ENCODE assay signal across 8 mouse cellular contexts in genomic region chr1:72226172-72226886, GRCm38 (mm10). TPM values are rescaled to one million over a fixed set of nuclear protein-coding genes. Genes with fewer than 3 reads are reported as not detected.
DNase-seq lines count a peak whose midpoint lies in the region; ATAC-seq and TF ChIP-seq lines count a peak whose summit lies in the region.

No protein-coding gene starts in this region.

- peak overlapping the region; percentile 56; the same call in 1 of the 2 replicates for H3K9ac ChIP-seq in hindbrain, embryonic 11.5 days (ENCODE audit: low read depth, low read length)
- no peak overlapping the region for H3K9ac ChIP-seq in liver, adult 2 months (ENCODE audit: low read depth, low read length)
- H3K9ac ChIP-seq in neural tube, embryonic 11.5 days (ENCODE audit: low read length): peak overlapping the region; percentile 54; the same call in 1 of the 2 replicates

- H3K4me1 ChIP-seq in hindbrain, embryonic 11.5 days (replicated peaks; ENCODE audit: control insufficient read depth, insufficient read depth, low read length): no peaks in the 10 kb centered on the region
- H3K4me1 ChIP-seq in liver, adult 2 months (ENCODE audit: control insufficient read depth, insufficient read depth, low read length): 0 out of 2 replicates have a peak, but pooled peaks cover 3% of the 10 kb centered on the region
- H3K4me1 ChIP-seq in neural tube, embryonic 11.5 days (ENCODE audit: control insufficient read depth, insufficient read depth, low read length): no peaks in the 10 kb centered on the region

- intact Hi-C loops in left cerebral cortex, postnatal 14 days (cut with DNase I): no loop called here

- WGBS in hindbrain, embryonic 11.5 days: under 1% methylated on average over 9 of the region's 18 CpGs
- 1% methylated on average over 11 of the region's 18 CpGs for WGBS in liver, adult 2 months
- 0% methylated on average over 10 of the region's 18 CpGs for WGBS in neural tube, embryonic 11.5 days

- no peak overlapping the region for H3K27ac ChIP-seq in hindbrain, embryonic 11.5 days (ENCODE audit: low read depth, low read length)
- H3K27ac ChIP-seq in liver, adult 2 months (replicated peaks; ENCODE audit: insufficient read depth, low read depth, low read length): no peak overlapping the region
- H3K27ac ChIP-seq in neural tube, embryonic 11.5 days (ENCODE audit: low read depth, low read length): no peak overlapping the region

- TF ChIP-seq POLR2A in liver, adult 2 months (IDR thresholded peaks at IDR 0.05; ENCODE audit: extremely low read depth, insufficient read depth, low read length): peak; percentile 44

- H3K36me3 ChIP-seq in hindbrain, embryonic 11.5 days (ENCODE audit: control insufficient read depth, insufficient read depth, low read length): no peaks in the 10 kb centered on the region
- no peaks in the 10 kb centered on the region for H3K36me3 ChIP-seq in liver, adult 2 months (ENCODE audit: control insufficient read depth, insufficient read depth, low read length)
- no peaks in the 10 kb centered on the region for H3K36me3 ChIP-seq in neural tube, embryonic 11.5 days (ENCODE audit: control insufficient read depth, insufficient read depth, low read length)

- peaks cover 5% of the 10 kb centered on the region; the same call in 1 of the 2 replicates for H3K27me3 ChIP-seq in hindbrain, embryonic 11.5 days (ENCODE audit: control insufficient read depth, insufficient read depth, low read length)
- no peaks in the 10 kb centered on the region for H3K27me3 ChIP-seq in liver, adult 2 months (ENCODE audit: control insufficient read depth, insufficient read depth, low read length)
- H3K27me3 ChIP-seq in neural tube, embryonic 11.5 days (ENCODE audit: control insufficient read depth, insufficient read depth, low read length): no peaks in the 10 kb centered on the region

- H3K4me3 ChIP-seq in hindbrain, embryonic 11.5 days (ENCODE audit: low read depth, low read length): peak overlapping the region; percentile 30
- H3K4me3 ChIP-seq in liver, adult 2 months (ENCODE audit: insufficient read depth, low read depth, low read length): no peak overlapping the region
- H3K4me3 ChIP-seq in neural tube, embryonic 11.5 days (ENCODE audit: low read depth, low read length): peak overlapping the region; percentile 28; the same call in 1 of the 2 replicates

- no peak overlapping the region for H3K4me2 ChIP-seq in hindbrain, embryonic 11.5 days (replicated peaks; ENCODE audit: low read depth, low read length)
- no peak overlapping the region; the same call in 1 of the 2 replicates for H3K4me2 ChIP-seq in neural tube, embryonic 11.5 days (ENCODE audit: low read depth)

- no peak for TF ChIP-seq CTCF in liver, adult 2 months (IDR thresholded peaks at IDR 0.05; ENCODE audit: low read depth, low read length)

- DNase-seq in left cerebral cortex, postnatal 14 days (ENCODE audit: low spot score in 2 of 2): peak; percentile 35 to 60
- DNase-seq in left cerebral cortex, adult 18-20 months (ENCODE audit: low spot score in 2 of 2): no peak
- DNase-seq in MEL-GATA-1-ER (ENCODE audit: extremely low read depth, low read depth): peak; percentile 99
- DNase-seq in embryo, embryonic 11 days: peak; percentile 93
- DNase-seq in hindbrain, embryonic 11.5 days (ENCODE audit: low spot score): peak; percentile 74
- DNase-seq in liver, adult 2 months (ENCODE audit: extremely low read depth, low read depth, low spot score): peak; percentile 95
- DNase-seq in neural tube, embryonic 11.5 days (ENCODE audit: low spot score): peak; percentile 60
- no peak for DNase-seq in frontal cortex, postnatal 36 days (ENCODE audit: low spot score in 2 of 2)

- no peaks in the 10 kb centered on the region for H3K9me3 ChIP-seq in hindbrain, embryonic 11.5 days (ENCODE audit: control insufficient read depth, low read length)
- no peaks in the 10 kb centered on the region for H3K9me3 ChIP-seq in neural tube, embryonic 11.5 days (ENCODE audit: control insufficient read depth, low read length)

- no peaks in the 10 kb centered on the region for H3K79me2 ChIP-seq in liver, adult 2 months (ENCODE audit: control insufficient read depth, insufficient read depth, low read length)

- peak; percentile 91 for ATAC-seq in hindbrain, embryonic 11.5 days (ENCODE audit: low FRiP score)
- peak; percentile 87 for ATAC-seq in neural tube, embryonic 11.5 days (ENCODE audit: insufficient read depth, low FRiP score, low TSS enrichment)

RNA-seq across cellular contexts. Expression of gene Mreg, which starts 14.2 kb away (rescaled TPM):
- 1 to 10 TPM; 2.3 to 2.6 TPM for total RNA-seq in left cerebral cortex, postnatal 14 days (2021)
- 1 to 10 TPM; 5.2 to 6.1 TPM for total RNA-seq in left cerebral cortex, adult 18-20 months (2021)
- 15.6 and 24.1 TPM in 2 replicates for polyA plus RNA-seq in hindbrain, embryonic 11.5 days (2014; fragmentation: Nextera tagmentation; extraction: Ambion mirVana)
- total RNA-seq in liver, adult 2 months (2014; rRNA removed): 19.5 and 27.9 TPM in 2 replicates
- 43.1 and 56.6 TPM in 2 replicates for polyA plus RNA-seq in liver, adult 2 months (2012; rRNA removed)
- 31.0 and 38.8 TPM in 2 replicates for polyA plus RNA-seq in neural tube, embryonic 11.5 days (2014; fragmentation: Nextera tagmentation; extraction: Ambion mirVana)

RNA-seq across cellular contexts. Expression of gene Pecr, which starts 57.8 kb away (rescaled TPM):
- total RNA-seq in left cerebral cortex, postnatal 14 days (2021): 1 to 10 TPM; 4.8 TPM
- 1 to 10 TPM; 5.1 to 6.4 TPM for total RNA-seq in left cerebral cortex, adult 18-20 months (2021)
- polyA plus RNA-seq in hindbrain, embryonic 11.5 days (2014; fragmentation: Nextera tagmentation; extraction: Ambion mirVana): 14.0 and 16.4 TPM in 2 replicates
- total RNA-seq in liver, adult 2 months (2014; rRNA removed): 262 and 269 TPM in 2 replicates
- polyA plus RNA-seq in liver, adult 2 months (2012; rRNA removed): 228 and 250 TPM in 2 replicates
- polyA plus RNA-seq in neural tube, embryonic 11.5 days (2014; fragmentation: Nextera tagmentation; extraction: Ambion mirVana): 14.0 and 17.3 TPM in 2 replicates

RNA-seq across cellular contexts. Expression of gene Tmem169, which starts 57.8 kb away (rescaled TPM):
- 10 to 100 TPM; 32.4 to 32.6 TPM for total RNA-seq in left cerebral cortex, postnatal 14 days (2021)
- total RNA-seq in left cerebral cortex, adult 18-20 months (2021): 10 to 100 TPM; 13.7 to 14.1 TPM
- polyA plus RNA-seq in hindbrain, embryonic 11.5 days (2014; fragmentation: Nextera tagmentation; extraction: Ambion mirVana): 25.5 TPM in 2 replicates
- total RNA-seq in liver, adult 2 months (2014; rRNA removed): 0.13 and 0.18 TPM in 2 replicates
- polyA plus RNA-seq in liver, adult 2 months (2012; rRNA removed): 0.14 and 0.16 TPM in 2 replicates
- 17.8 and 22.6 TPM in 2 replicates for polyA plus RNA-seq in neural tube, embryonic 11.5 days (2014; fragmentation: Nextera tagmentation; extraction: Ambion mirVana)

Comparison
In these comparisons a context has a peak if more than half of its experiments do, and no peak if none do; other contexts are left out.
1. DNase-seq: peak in left cerebral cortex, postnatal 14 days (2 of 2), MEL-GATA-1-ER (single experiment), embryo, embryonic 11 days (single experiment), hindbrain, embryonic 11.5 days (single experiment), liver, adult 2 months (single experiment) and neural tube, embryonic 11.5 days (single experiment); none in left cerebral cortex, adult 18-20 months (0 of 2) and frontal cortex, postnatal 36 days (0 of 2).
2. RNA of gene Pecr, which starts 57.8 kb away (total RNA-seq): 262 to 269 TPM in liver, adult 2 months; 5.1 to 6.4 TPM in left cerebral cortex, adult 18-20 months and 4.8 TPM in left cerebral cortex, postnatal 14 days; every median in the first group is over 10 times any median in the second.
3. RNA of gene Tmem169, which starts 57.8 kb away (total RNA-seq): 32.4 to 32.6 TPM in left cerebral cortex, postnatal 14 days and 13.7 to 14.1 TPM in left cerebral cortex, adult 18-20 months; 0.13 to 0.18 TPM in liver, adult 2 months; every median in the first group is over 10 times any median in the second.